Mouse (Mus musculus): Measurements from ENCODE around the gene Cabin1. TPM values are rescaled to one million over a fixed set of nuclear protein-coding genes. Genes with fewer than 3 reads are reported as not detected.

The Cabin1 gene
- polyA plus RNA-seq, 1 experiment from 2014 or later, result 31.6 TPM

DNA sequence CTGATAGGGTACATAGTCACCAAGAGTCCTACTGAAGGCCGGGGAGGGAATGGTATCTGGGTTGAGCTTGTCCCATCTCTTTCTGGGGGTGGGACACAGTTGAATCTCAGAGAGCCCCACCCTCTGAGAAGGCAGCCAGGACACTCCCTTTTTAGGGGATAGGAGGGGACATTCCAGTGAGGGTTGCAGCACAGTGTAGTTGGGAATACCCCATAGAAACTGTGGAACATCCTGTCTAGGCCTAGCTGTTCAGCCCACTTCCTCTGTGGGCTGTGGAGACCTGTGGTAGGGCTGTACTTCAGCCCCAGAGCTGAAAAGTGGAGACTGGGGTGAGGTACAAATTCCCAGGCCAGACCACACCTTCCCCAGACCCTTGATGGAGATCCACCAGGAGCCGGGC is 121.2 kb downstream of the Cabin1 start:
- Histone ChIP-seq H3K4me3 (ENCODE audit: low read depth, low read length) (no peak overlapping the region), H3K27me3 (ENCODE audit: control insufficient read depth, insufficient read depth, low read length) (no peaks in the 10 kb centered on the region), H3K27ac (ENCODE audit: low read depth, low read length) (no peak overlapping the region), H3K9me3 (ENCODE audit: control insufficient read depth, low read length) (no peaks in the 10 kb centered on the region), H3K9ac (ENCODE audit: low read length) (no peak overlapping the region; the same call in 1 of the 2 replicates), H3K4me1 (ENCODE audit: control insufficient read depth, insufficient read depth, low read length) (peaks cover 11% of the 10 kb centered on the region; the same call in 1 of the 2 replicates), H3K36me3 (ENCODE audit: control insufficient read depth, insufficient read depth, low read length) (peaks cover 2% of the 10 kb centered on the region; the same call in 1 of the 2 replicates), H3K4me2 (no peak overlapping the region)
- DNase-seq (ENCODE audit: low spot score, missing footprints) (no peak), ATAC-seq (ENCODE audit: low FRiP score) (no peak)
- WGBS, result 88% methylated on average over 2 of the region's 2 CpGs

DNA sequence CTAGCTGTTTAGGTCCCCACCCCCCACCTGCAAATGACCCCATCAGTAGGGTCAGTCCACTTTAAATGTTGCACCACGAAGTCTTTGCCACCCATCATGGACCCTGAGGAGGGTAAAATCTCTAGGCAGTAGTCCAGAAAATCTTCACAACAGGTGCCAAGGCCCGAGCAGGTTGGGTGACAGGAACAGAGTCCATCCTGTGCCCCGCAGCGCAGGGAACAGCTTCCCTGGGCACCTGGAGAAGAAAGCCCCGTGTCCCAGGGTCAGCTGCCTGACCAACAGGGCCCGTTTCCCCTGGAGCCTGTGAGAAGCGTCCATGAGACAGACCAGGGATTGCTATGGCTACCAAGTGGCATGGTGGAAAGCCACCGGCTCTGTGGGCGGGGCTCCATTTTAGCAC is 121.7 kb downstream of the Cabin1 start:
- 80% methylated on average over 9 of the region's 9 CpGs for WGBS
- Histone ChIP-seq H3K27me3 (ENCODE audit: control insufficient read depth, insufficient read depth, low read length) (no peaks in the 10 kb centered on the region), H3K9me3 (ENCODE audit: control insufficient read depth, low read length) (no peaks in the 10 kb centered on the region), H3K4me2 (no peak overlapping the region), H3K4me1 (ENCODE audit: control insufficient read depth, insufficient read depth, low read length) (peaks cover 11% of the 10 kb centered on the region; the same call in 1 of the 2 replicates), H3K27ac (ENCODE audit: low read depth, low read length) (no peak overlapping the region), H3K4me3 (ENCODE audit: low read depth, low read length) (no peak overlapping the region), H3K9ac (ENCODE audit: low read length) (no peak overlapping the region), H3K36me3 (ENCODE audit: control insufficient read depth, insufficient read depth, low read length) (0 out of 2 replicates have a peak, but pooled peaks cover 2% of the 10 kb centered on the region)
- ATAC-seq (ENCODE audit: low FRiP score) (no peak), DNase-seq (ENCODE audit: low spot score, missing footprints) (no peak)

GRCm38 (mm10) chr10:75641721-75642222 is 122.4 kb downstream of the Cabin1 start:
- no peak overlapping the region for H3K4me2 ChIP-seq
- no peak overlapping the region for H3K9ac ChIP-seq (ENCODE audit: low read length)
- H3K4me1 ChIP-seq (ENCODE audit: control insufficient read depth, insufficient read depth, low read length), result peaks cover 11% of the 10 kb centered on the region; the same call in 1 of the 2 replicates
- H3K27ac ChIP-seq (ENCODE audit: low read depth, low read length), result no peak overlapping the region
- H3K4me3 ChIP-seq (ENCODE audit: low read depth, low read length), result no peak overlapping the region
- ATAC-seq (ENCODE audit: low FRiP score), result no peak
- 0 out of 2 replicates have a peak, but pooled peaks cover 2% of the 10 kb centered on the region for H3K36me3 ChIP-seq (ENCODE audit: control insufficient read depth, insufficient read depth, low read length)
- H3K27me3 ChIP-seq (ENCODE audit: control insufficient read depth, insufficient read depth, low read length), result no peaks in the 10 kb centered on the region
- peak; percentile 72 for DNase-seq (ENCODE audit: low spot score, missing footprints)
- 89% methylated on average over 7 of the region's 7 CpGs for WGBS
- H3K9me3 ChIP-seq (ENCODE audit: control insufficient read depth, low read length), result no peaks in the 10 kb centered on the region

- ATAC-seq (ENCODE audit: low FRiP score), result no peak
- Histone ChIP-seq H3K27me3 (ENCODE audit: control insufficient read depth, insufficient read depth, low read length) (no peaks in the 10 kb centered on the region), H3K36me3 (ENCODE audit: control insufficient read depth, insufficient read depth, low read length) (no peaks in the 10 kb centered on the region), H3K4me2 (no peak overlapping the region), H3K9me3 (ENCODE audit: control insufficient read depth, low read length) (no peaks in the 10 kb centered on the region), H3K27ac (ENCODE audit: low read depth, low read length) (no peak overlapping the region), H3K4me3 (ENCODE audit: low read depth, low read length) (no peak overlapping the region), H3K4me1 (ENCODE audit: control insufficient read depth, insufficient read depth, low read length) (no peaks in the 10 kb centered on the region), H3K9ac (ENCODE audit: low read length) (no peak overlapping the region)
- peak; percentile 66 for DNase-seq (ENCODE audit: low spot score, missing footprints)
- WGBS, result 89% methylated on average over 11 of the region's 11 CpGs
These were observed 126.4 kb downstream of the Cabin1 start for GRCm38 (mm10) chr10:75637711-75638110.

DNA sequence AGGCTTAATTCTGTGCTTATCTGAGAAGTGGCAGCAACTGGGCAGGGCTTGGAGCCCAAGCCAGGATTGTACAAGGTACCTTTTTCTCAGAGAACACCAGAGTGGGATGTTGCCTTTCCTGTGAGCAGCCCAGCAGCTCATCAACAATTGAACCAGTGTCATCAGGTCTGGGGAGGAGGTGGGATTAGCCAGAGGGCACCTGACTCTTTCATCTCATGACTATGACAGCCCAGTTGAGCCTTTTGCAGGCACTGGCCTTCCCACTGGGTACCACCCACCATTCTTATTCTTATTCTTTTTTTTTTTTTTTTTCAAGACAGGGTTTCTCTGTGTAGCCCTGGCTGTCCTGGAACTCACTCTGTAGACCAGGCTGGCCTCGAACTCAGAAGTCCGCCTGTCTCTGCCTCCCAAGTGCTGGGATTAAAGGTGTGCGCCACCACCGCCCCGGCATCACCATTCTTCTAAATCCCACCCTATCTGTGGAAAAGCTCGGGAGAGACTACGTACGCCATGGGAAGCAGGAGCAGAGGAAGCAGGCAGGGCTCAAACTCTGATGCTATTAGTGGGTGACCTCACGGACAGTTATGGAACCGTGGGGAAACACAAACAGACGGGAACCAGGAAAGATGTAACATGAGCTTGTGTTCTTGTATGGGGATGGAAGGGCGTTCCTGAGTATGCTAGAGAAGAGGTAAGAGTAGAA is 127.9 kb downstream of the Cabin1 start:
- Histone ChIP-seq H3K9ac (ENCODE audit: low read length) (no peak overlapping the region), H3K4me3 (ENCODE audit: low read depth, low read length) (no peak overlapping the region), H3K4me2 (no peak overlapping the region), H3K36me3 (ENCODE audit: control insufficient read depth, insufficient read depth, low read length) (no peaks in the 10 kb centered on the region), H3K9me3 (ENCODE audit: control insufficient read depth, low read length) (no peaks in the 10 kb centered on the region), H3K27ac (ENCODE audit: low read depth, low read length) (no peak overlapping the region), H3K27me3 (ENCODE audit: control insufficient read depth, insufficient read depth, low read length) (no peaks in the 10 kb centered on the region), H3K4me1 (ENCODE audit: control insufficient read depth, insufficient read depth, low read length) (no peaks in the 10 kb centered on the region)
- 92% methylated on average over 10 of the region's 12 CpGs for WGBS
- DNase-seq (ENCODE audit: low spot score, missing footprints) (peak; percentile 53), ATAC-seq (ENCODE audit: low FRiP score) (peak; percentile 34; the same call in 1 of the 2 replicates)

GRCm38 (mm10) chr10:75635693-75636055 is 128.5 kb downstream of the Cabin1 start:
- Histone ChIP-seq H3K27ac (ENCODE audit: low read depth, low read length) (no peak overlapping the region), H3K9ac (ENCODE audit: low read length) (no peak overlapping the region), H3K4me1 (ENCODE audit: control insufficient read depth, insufficient read depth, low read length) (no peaks in the 10 kb centered on the region), H3K4me2 (no peak overlapping the region), H3K27me3 (ENCODE audit: control insufficient read depth, insufficient read depth, low read length) (no peaks in the 10 kb centered on the region), H3K36me3 (ENCODE audit: control insufficient read depth, insufficient read depth, low read length) (no peaks in the 10 kb centered on the region), H3K9me3 (ENCODE audit: control insufficient read depth, low read length) (no peaks in the 10 kb centered on the region), H3K4me3 (ENCODE audit: low read depth, low read length) (no peak overlapping the region)
- 6% methylated on average over 9 of the region's 9 CpGs for WGBS
- ATAC-seq (ENCODE audit: low FRiP score) (no peak), DNase-seq (ENCODE audit: low spot score, missing footprints) (peak; percentile 98)

DNA sequence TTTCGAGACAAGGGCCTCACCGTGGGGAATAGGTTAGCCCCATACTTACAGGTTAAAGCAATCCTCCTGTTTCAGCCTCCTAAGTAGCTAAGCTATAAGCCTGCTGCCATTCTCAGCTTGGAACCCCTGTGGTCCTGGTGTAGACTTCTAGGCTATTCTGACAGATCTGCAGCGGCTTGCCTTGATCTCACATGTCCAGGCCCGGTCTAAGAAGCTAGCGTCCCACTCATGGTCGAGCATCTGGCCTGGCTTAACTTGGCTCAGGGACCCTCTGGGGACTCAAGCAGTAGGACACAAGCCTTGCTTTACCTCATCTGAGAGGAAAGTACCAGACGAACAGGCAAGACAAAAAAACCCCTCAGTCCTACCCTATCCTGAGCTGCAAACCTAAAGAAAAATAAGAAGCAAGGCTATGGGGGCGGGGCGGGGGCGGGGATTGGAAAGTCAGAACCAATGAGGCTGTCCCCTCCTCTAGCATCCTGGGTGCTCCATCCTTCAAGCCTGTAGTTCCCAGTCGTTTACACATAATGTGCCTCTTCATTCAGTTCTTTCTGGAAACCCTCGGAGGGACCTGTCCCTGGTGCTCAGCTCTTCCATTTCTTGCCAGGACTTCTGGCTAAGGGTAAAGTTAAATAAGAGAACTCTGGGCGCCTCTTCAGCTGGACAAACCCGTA is 129.0 kb downstream of the Cabin1 start:
- no peak overlapping the region for H3K4me3 ChIP-seq (ENCODE audit: low read depth, low read length)
- H3K27me3 ChIP-seq (ENCODE audit: control insufficient read depth, insufficient read depth, low read length), result no peaks in the 10 kb centered on the region
- no peaks in the 10 kb centered on the region for H3K9me3 ChIP-seq (ENCODE audit: control insufficient read depth, low read length)
- H3K27ac ChIP-seq (ENCODE audit: low read depth, low read length), result no peak overlapping the region
- no peak overlapping the region for H3K9ac ChIP-seq (ENCODE audit: low read length)
- WGBS, result 68% methylated on average over 14 of the region's 14 CpGs
- no peaks in the 10 kb centered on the region for H3K36me3 ChIP-seq (ENCODE audit: control insufficient read depth, insufficient read depth, low read length)
- no peaks in the 10 kb centered on the region for H3K4me1 ChIP-seq (ENCODE audit: control insufficient read depth, insufficient read depth, low read length)
- ATAC-seq (ENCODE audit: low FRiP score), result no peak
- H3K4me2 ChIP-seq, result no peak overlapping the region
- peak; percentile 80 for DNase-seq (ENCODE audit: low spot score, missing footprints)

GRCm38 (mm10) chr10:75634610-75635009 is 129.5 kb downstream of the Cabin1 start:
- no peak for DNase-seq (ENCODE audit: low spot score, missing footprints)
- Histone ChIP-seq H3K27ac (ENCODE audit: low read depth, low read length) (no peak overlapping the region), H3K36me3 (ENCODE audit: control insufficient read depth, insufficient read depth, low read length) (no peaks in the 10 kb centered on the region), H3K9ac (ENCODE audit: low read length) (no peak overlapping the region), H3K4me3 (ENCODE audit: low read depth, low read length) (no peak overlapping the region), H3K4me1 (ENCODE audit: control insufficient read depth, insufficient read depth, low read length) (no peaks in the 10 kb centered on the region), H3K4me2 (no peak overlapping the region), H3K27me3 (ENCODE audit: control insufficient read depth, insufficient read depth, low read length) (no peaks in the 10 kb centered on the region), H3K9me3 (ENCODE audit: control insufficient read depth, low read length) (no peaks in the 10 kb centered on the region)
- 93% methylated on average over 8 of the region's 8 CpGs for WGBS
- no peak for ATAC-seq (ENCODE audit: low FRiP score)

- no peaks in the 10 kb centered on the region for H3K9me3 ChIP-seq (ENCODE audit: control insufficient read depth, low read length)
- WGBS, result 78% methylated on average over 13 of the region's 14 CpGs
- H3K27me3 ChIP-seq (ENCODE audit: control insufficient read depth, insufficient read depth, low read length), result no peaks in the 10 kb centered on the region
- no peak overlapping the region for H3K9ac ChIP-seq (ENCODE audit: low read length)
- no peaks in the 10 kb centered on the region for H3K36me3 ChIP-seq (ENCODE audit: control insufficient read depth, insufficient read depth, low read length)
- peak; percentile 70 for DNase-seq (ENCODE audit: low spot score, missing footprints)
- H3K27ac ChIP-seq (ENCODE audit: low read depth, low read length), result no peak overlapping the region
- no peaks in the 10 kb centered on the region for H3K4me1 ChIP-seq (ENCODE audit: control insufficient read depth, insufficient read depth, low read length)
- no peak overlapping the region for H3K4me2 ChIP-seq
- ATAC-seq (ENCODE audit: low FRiP score), result no peak
- no peak overlapping the region for H3K4me3 ChIP-seq (ENCODE audit: low read depth, low read length)
These were observed 130.5 kb downstream of the Cabin1 start for GRCm38 (mm10) chr10:75633576-75634139.
